11 mouse cellular contexts compared by ENCODE assay signal in genomic region chr14:120312661-120313406, GRCm38 (mm10). TPM values are rescaled to one million over a fixed set of nuclear protein-coding genes. Genes with fewer than 3 reads are reported as not detected.
A peak's percentile ranks its signal among the peaks of the same experiment; 100 is the strongest.
DNase-seq lines count a peak whose midpoint lies in the region; ATAC-seq and TF ChIP-seq lines count a peak whose summit lies in the region.
"Had no signal": no experiment of that assay in that cellular context is flagged by ENCODE, and none has a peak within 500 bp of the region (broad histone marks: within the 10 kb centered on the region; RNA-seq: fewer than 3 reads in every experiment).

No protein-coding gene starts in this region.

- no peaks in the 10 kb centered on the region for H3K9me3 ChIP-seq in intestine, postnatal 0 days (ENCODE audit: control insufficient read depth)
- H3K9me3 ChIP-seq: hindbrain, embryonic 12.5 days; neural tube, embryonic 15.5 days had no signal

- no peak for TF ChIP-seq POLR2A in kidney, adult 2 months (IDR thresholded peaks at IDR 0.05; ENCODE audit: low read depth, low read length)

- intact Hi-C loops in heart, postnatal 25 days (cut with DNase I), result no loop called here

- H3K36me3 ChIP-seq in intestine, postnatal 0 days (ENCODE audit: control insufficient read depth, insufficient read depth), result 0 out of 2 replicates have a peak, but pooled peaks cover 4% of the 10 kb centered on the region
- H3K36me3 ChIP-seq in kidney, adult 2 months (ENCODE audit: control insufficient read depth, insufficient read depth, low read length), result no peaks in the 10 kb centered on the region
- H3K36me3 ChIP-seq: hindbrain, embryonic 12.5 days; neural tube, embryonic 15.5 days had no signal

- peak overlapping the region; percentile 92 for H3K27ac ChIP-seq in intestine, postnatal 0 days (ENCODE audit: low read depth, low read length)
- H3K27ac ChIP-seq in kidney, adult 2 months (ENCODE audit: insufficient read depth, low read depth, low read length), result no peak overlapping the region
- H3K27ac ChIP-seq: hindbrain, embryonic 12.5 days; neural tube, embryonic 15.5 days had no signal

- H3K9ac ChIP-seq in intestine, postnatal 0 days (ENCODE audit: low read depth, low read length), result no peak overlapping the region
- H3K9ac ChIP-seq: hindbrain, embryonic 12.5 days; neural tube, embryonic 15.5 days had no signal

- TF ChIP-seq CTCF in intestine, postnatal 0 days (IDR thresholded peaks at IDR 0.05; ENCODE audit: low read depth), result no peak; the same call in 1 of the 2 replicates
- no peak for TF ChIP-seq CTCF in kidney, adult 2 months (conservative IDR thresholded peaks at IDR 0.05; ENCODE audit: insufficient read depth, insufficient read length, low read depth, low read length)

- WGBS in intestine, postnatal 0 days, result 39% methylated on average over 12 of the region's 12 CpGs
- 60% methylated on average over 12 of the region's 12 CpGs for WGBS in kidney, adult 2 months

- DNase-seq in heart, adult 11 months, result peak; percentile 91
- DNase-seq in heart, postnatal 25 days (ENCODE audit: low spot score), result no peak
- peak; percentile 76 for DNase-seq in R1 (ENCODE audit: low read depth, low spot score)
- peak; percentile 62 for DNase-seq in lung, postnatal 25 days (ENCODE audit: low spot score)
- no peak for DNase-seq in kidney, adult 2 months
- DNase-seq in thymus, postnatal 36 days, result no peak
- DNase-seq in thymus, postnatal 10 days (ENCODE audit: low spot score in 2 of 2), result no peak

- peak; percentile 93 for ATAC-seq in intestine, postnatal 0 days

- no peaks in the 10 kb centered on the region for H3K27me3 ChIP-seq in intestine, postnatal 0 days (replicated peaks; ENCODE audit: control insufficient read depth, insufficient read depth, low read length)
- H3K27me3 ChIP-seq in kidney, adult 2 months (replicated peaks; ENCODE audit: control insufficient read depth, insufficient read depth, low read length), result no peaks in the 10 kb centered on the region
- H3K27me3 ChIP-seq: hindbrain, embryonic 12.5 days; neural tube, embryonic 15.5 days had no signal

- H3K4me2 ChIP-seq in intestine, postnatal 0 days (replicated peaks; ENCODE audit: low read depth), result peak overlapping the region; percentile 30; the same call in 1 of the 2 replicates
- H3K4me2 ChIP-seq: hindbrain, embryonic 12.5 days; neural tube, embryonic 15.5 days had no signal

- no peak overlapping the region for H3K4me3 ChIP-seq in intestine, postnatal 0 days (ENCODE audit: low read depth, low read length)
- H3K4me3 ChIP-seq in kidney, adult 2 months (ENCODE audit: insufficient read depth, low read depth, low read length), result no peak overlapping the region
- H3K4me3 ChIP-seq: erythroblast, embryonic 14.5 days; hindbrain, embryonic 12.5 days; neural tube, embryonic 15.5 days had no signal

- H3K4me1 ChIP-seq in intestine, postnatal 0 days (replicated peaks; ENCODE audit: control insufficient read depth, insufficient read depth, low read length), result peaks cover 14% of the 10 kb centered on the region
- peaks cover 11% of the 10 kb centered on the region; the same call in 1 of the 2 replicates for H3K4me1 ChIP-seq in kidney, adult 2 months (ENCODE audit: control insufficient read depth, insufficient read depth, low read length)

RNA-seq across cellular contexts. Expression of gene Mbnl2, which starts 37.4 kb away (rescaled TPM):
- total RNA-seq in heart, postnatal 25 days (2021), result 100 to 1,000 TPM; 234 to 252 TPM
- polyA plus RNA-seq in intestine, postnatal 0 days (2015; fragmentation: Nextera tagmentation; extraction: Ambion mirVana), result 94.4 and 99.0 TPM in 2 replicates
- polyA plus RNA-seq in kidney, adult 2 months (2012; rRNA removed), result 50.0 and 53.9 TPM in 2 replicates

Comparison
In these comparisons a context has a peak if more than half of its experiments do, and no peak if none do; other contexts are left out.
1. DNase-seq: peak in heart, adult 11 months (single experiment), R1 (single experiment) and lung, postnatal 25 days (single experiment); none in heart, postnatal 25 days (single experiment), kidney, adult 2 months (single experiment), thymus, postnatal 36 days (0 of 2) and thymus, postnatal 10 days (0 of 2).